Mouse (Mus musculus): Measurements from ENCODE around the gene Ccdc146. TPM values are rescaled to one million over a fixed set of nuclear protein-coding genes. Genes with fewer than 3 reads are reported as not detected.

The Ccdc146 gene
- polyA plus RNA-seq, 1 experiment from 2014 or later: not detected

- no peak for ATAC-seq (ENCODE audit: low FRiP score, low read depth)
- WGBS: 79% methylated on average over 13 of the region's 13 CpGs
- Histone ChIP-seq H3K9me3 (no peaks in the 10 kb centered on the region), H3K36me3 (no peaks in the 10 kb centered on the region), H3K4me3 (no peak overlapping the region), H3K27me3 (peaks cover 7% of the 10 kb centered on the region; the same call in 1 of the 2 replicates), H3K4me2 (replicated peaks) (no peak overlapping the region), H3K27ac (no peak overlapping the region), H3K4me1 (peaks cover 6% of the 10 kb centered on the region; the same call in 1 of the 2 replicates), H3K9ac (no peak overlapping the region)
Observed at GRCm38 (mm10) chr5:21384252-21384960, 40.1 kb downstream of the Ccdc146 start.

- H3K9ac ChIP-seq: no peak overlapping the region
- peaks cover 12% of the 10 kb centered on the region; the same call in 1 of the 2 replicates for H3K27me3 ChIP-seq
- 0 out of 2 replicates have a peak overlapping the region, but pooled peaks have one; percentile 16 for H3K4me2 ChIP-seq (replicated peaks)
- 28% methylated on average over 14 of the region's 14 CpGs for WGBS
- H3K27ac ChIP-seq: no peak overlapping the region
- H3K9me3 ChIP-seq: no peaks in the 10 kb centered on the region
- peaks cover 6% of the 10 kb centered on the region; the same call in 1 of the 2 replicates for H3K4me1 ChIP-seq
- no peak for ATAC-seq (ENCODE audit: low FRiP score, low read depth)
- H3K36me3 ChIP-seq: no peaks in the 10 kb centered on the region
- H3K4me3 ChIP-seq: no peak overlapping the region
Observed at GRCm38 (mm10) chr5:21383392-21384251, 40.9 kb downstream of the Ccdc146 start.

DNA sequence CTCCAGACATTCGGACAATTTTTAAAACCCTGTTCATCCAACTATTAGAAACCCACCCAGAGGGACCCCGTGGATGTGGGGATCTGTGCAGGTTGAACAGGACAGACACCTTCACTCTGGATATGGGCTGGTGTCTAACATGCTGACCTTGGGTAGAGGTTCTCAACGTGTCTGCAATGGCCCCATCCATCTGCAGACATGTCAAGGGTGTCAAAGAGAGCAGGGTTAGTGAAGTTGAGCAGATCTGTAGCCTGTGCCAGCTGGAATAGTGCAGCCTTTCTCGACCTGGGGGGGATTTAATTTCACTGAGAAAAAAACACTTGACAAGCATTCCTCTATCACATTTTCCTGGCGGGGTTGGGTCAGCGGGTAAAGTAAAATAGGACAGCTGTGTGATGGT lies 41.8 kb downstream of the Ccdc146 start:
- ATAC-seq (ENCODE audit: low FRiP score, low read depth): no peak
- Histone ChIP-seq H3K9ac (no peak overlapping the region), H3K27ac (no peak overlapping the region), H3K4me3 (no peak overlapping the region), H3K4me2 (replicated peaks) (no peak overlapping the region), H3K9me3 (no peaks in the 10 kb centered on the region), H3K27me3 (peaks cover 12% of the 10 kb centered on the region; the same call in 1 of the 2 replicates), H3K4me1 (peaks cover 6% of the 10 kb centered on the region; the same call in 1 of the 2 replicates), H3K36me3 (no peaks in the 10 kb centered on the region)
- 58% methylated on average over 6 of the region's 6 CpGs for WGBS

DNA sequence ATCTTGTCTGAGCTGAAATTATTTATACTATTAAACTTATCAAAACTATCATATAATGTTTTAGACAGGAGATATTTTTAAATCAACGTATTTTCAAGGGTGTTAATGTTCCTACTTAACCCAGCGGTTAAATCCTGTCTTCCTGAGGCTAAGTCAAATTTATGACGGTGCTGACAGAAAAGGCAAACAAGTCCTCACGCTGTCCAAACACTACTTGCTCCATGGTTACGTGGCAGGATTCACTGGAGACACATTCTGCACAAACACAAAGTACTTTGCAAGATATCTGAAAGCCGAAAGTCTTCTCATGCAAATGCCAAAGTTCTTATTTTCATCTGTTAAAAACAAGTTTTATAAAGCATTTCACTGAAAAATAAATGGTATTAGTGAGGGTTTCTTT lies 42.5 kb downstream of the Ccdc146 start:
- no peak overlapping the region for H3K4me2 ChIP-seq (replicated peaks)
- peaks cover 12% of the 10 kb centered on the region; the same call in 1 of the 2 replicates for H3K27me3 ChIP-seq
- no peak overlapping the region for H3K9ac ChIP-seq
- WGBS: 25% methylated on average over 6 of the region's 6 CpGs
- no peak overlapping the region for H3K4me3 ChIP-seq
- no peaks in the 10 kb centered on the region for H3K36me3 ChIP-seq
- H3K4me1 ChIP-seq: peaks cover 6% of the 10 kb centered on the region; the same call in 1 of the 2 replicates
- no peak overlapping the region for H3K27ac ChIP-seq
- ATAC-seq (ENCODE audit: low FRiP score, low read depth): no peak
- no peaks in the 10 kb centered on the region for H3K9me3 ChIP-seq

DNA sequence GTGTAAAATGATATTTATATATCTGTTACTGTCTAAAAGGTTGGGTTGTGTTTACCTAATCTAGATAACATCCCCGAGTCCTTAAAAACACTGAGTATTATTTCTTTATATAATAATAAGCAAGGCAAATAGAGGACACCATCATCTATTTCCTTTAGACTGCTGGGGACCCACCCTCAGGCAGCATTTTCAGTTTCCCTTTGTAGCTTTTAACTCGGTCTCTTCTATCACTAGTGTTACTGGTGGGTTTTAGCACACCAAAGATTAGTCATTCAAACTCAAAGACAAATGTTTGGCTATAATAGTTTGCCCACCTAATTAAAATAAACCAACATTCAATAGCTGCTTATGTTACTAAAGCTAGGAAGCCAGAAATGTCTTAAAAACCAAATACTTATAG lies 46.1 kb downstream of the Ccdc146 start:
- Histone ChIP-seq H3K4me1 (peaks cover 1% of the 10 kb centered on the region; the same call in 1 of the 2 replicates), H3K4me3 (no peak overlapping the region), H3K27ac (no peak overlapping the region), H3K27me3 (peaks cover 18% of the 10 kb centered on the region), H3K4me2 (replicated peaks) (no peak overlapping the region), H3K36me3 (no peaks in the 10 kb centered on the region), H3K9ac (no peak overlapping the region), H3K9me3 (no peaks in the 10 kb centered on the region)
- no peak for ATAC-seq (ENCODE audit: low FRiP score, low read depth)
- WGBS: 73% methylated on average over 2 of the region's 2 CpGs

- H3K4me1 ChIP-seq: peaks cover 9% of the 10 kb centered on the region
- no peak overlapping the region for H3K9ac ChIP-seq
- H3K4me3 ChIP-seq: no peak overlapping the region
- H3K4me2 ChIP-seq (replicated peaks): no peak overlapping the region
- H3K27me3 ChIP-seq: peaks cover 33% of the 10 kb centered on the region
- 70% methylated on average over 4 of the region's 4 CpGs for WGBS
- ATAC-seq (ENCODE audit: low FRiP score, low read depth): no peak
- H3K36me3 ChIP-seq: no peaks in the 10 kb centered on the region
- no peaks in the 10 kb centered on the region for H3K9me3 ChIP-seq
- H3K27ac ChIP-seq: no peak overlapping the region
Observed at GRCm38 (mm10) chr5:21376935-21377334, 47.5 kb downstream of the Ccdc146 start.

- peaks cover 9% of the 10 kb centered on the region for H3K4me1 ChIP-seq
- no peak for ATAC-seq (ENCODE audit: low FRiP score, low read depth)
- H3K4me2 ChIP-seq (replicated peaks): peak overlapping the region; percentile 90
- H3K4me3 ChIP-seq: peak overlapping the region; percentile 50
- peaks cover 33% of the 10 kb centered on the region for H3K27me3 ChIP-seq
- H3K9ac ChIP-seq: no peak overlapping the region
- H3K9me3 ChIP-seq: no peaks in the 10 kb centered on the region
- WGBS: 53% methylated on average over 7 of the region's 7 CpGs
- no peaks in the 10 kb centered on the region for H3K36me3 ChIP-seq
- H3K27ac ChIP-seq: no peak overlapping the region
Observed at GRCm38 (mm10) chr5:21373180-21373518, 51.3 kb downstream of the Ccdc146 start.

DNA sequence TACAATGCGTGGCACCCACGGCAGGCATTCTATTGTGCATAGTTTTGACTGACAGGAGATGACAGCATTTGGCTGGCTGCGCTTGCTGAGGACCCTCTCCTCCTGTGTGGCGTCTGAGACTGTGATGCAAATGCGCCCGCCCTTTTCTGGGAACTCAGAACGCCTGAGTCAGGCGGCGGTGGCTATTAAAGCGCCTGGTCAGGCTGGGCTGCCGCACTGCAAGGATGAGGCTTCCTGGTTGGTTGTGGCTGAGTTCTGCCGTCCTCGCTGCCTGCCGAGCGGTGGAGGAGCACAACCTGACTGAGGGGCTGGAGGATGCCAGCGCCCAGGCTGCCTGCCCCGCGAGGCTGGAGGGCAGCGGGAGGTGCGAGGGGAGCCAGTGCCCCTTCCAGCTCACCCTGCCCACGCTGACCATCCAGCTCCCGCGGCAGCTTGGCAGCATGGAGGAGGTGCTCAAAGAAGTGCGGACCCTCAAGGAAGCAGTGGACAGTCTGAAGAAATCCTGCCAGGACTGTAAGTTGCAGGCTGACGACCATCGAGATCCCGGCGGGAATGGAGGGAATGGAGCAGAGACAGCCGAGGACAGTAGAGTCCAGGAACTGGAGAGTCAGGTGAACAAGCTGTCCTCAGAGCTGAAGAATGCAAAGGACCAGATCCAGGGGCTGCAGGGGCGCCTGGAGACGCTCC lies 51.8 kb downstream of the Ccdc146 start, which contains the start of gene Fgl2:
Fgl2 (plus strand) TSS at position 150 of the 687 bp plus-strand sequence.
- H3K27ac ChIP-seq: no peak within 1 kb of the TSS
- H3K9ac ChIP-seq: peak within 1 kb of the TSS; percentile 65
- peak within 1 kb of the TSS; percentile 50 for H3K4me3 ChIP-seq
- 7% methylated on average over 31 of the region's 31 CpGs for WGBS
- no peaks in the 10 kb centered on the region for H3K36me3 ChIP-seq
- no peaks in the 10 kb centered on the region for H3K9me3 ChIP-seq
- H3K4me2 ChIP-seq (replicated peaks): peak within 1 kb of the TSS; percentile 90
- H3K4me1 ChIP-seq: peaks cover 9% of the 10 kb centered on the region
- peak; percentile 72 for ATAC-seq (ENCODE audit: low FRiP score, low read depth)
- H3K27me3 ChIP-seq: peaks cover 33% of the 10 kb centered on the region

DNA sequence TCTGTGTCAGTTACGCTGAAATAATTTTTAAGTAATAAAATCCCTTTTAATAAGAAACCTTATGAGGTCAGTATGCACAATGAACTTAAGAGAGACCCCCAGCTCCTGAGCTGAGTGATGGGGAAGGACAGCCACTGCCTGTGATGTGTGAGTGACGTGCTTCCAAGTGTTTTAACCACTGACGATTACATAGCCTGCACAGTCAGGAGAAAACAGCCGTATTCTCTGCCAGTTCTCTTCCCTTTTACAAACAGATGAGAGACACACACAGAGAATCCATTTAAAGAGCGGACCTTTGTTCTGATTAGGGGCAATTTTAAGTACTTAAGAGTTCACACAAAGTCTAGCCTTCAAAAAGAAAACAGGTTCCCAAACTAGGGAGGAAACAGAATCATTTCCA lies 52.6 kb downstream of the Ccdc146 start:
- Histone ChIP-seq H3K36me3 (no peaks in the 10 kb centered on the region), H3K27ac (no peak overlapping the region), H3K4me3 (no peak overlapping the region), H3K4me1 (peaks cover 9% of the 10 kb centered on the region), H3K9me3 (no peaks in the 10 kb centered on the region), H3K27me3 (peaks cover 33% of the 10 kb centered on the region), H3K9ac (no peak overlapping the region), H3K4me2 (replicated peaks) (peak overlapping the region; percentile 90)
- 45% methylated on average over 5 of the region's 5 CpGs for WGBS
- no peak for ATAC-seq (ENCODE audit: low FRiP score, low read depth)

GRCm38 (mm10) chr5:21370218-21370947 lies 54.1 kb downstream of the Ccdc146 start:
- Histone ChIP-seq H3K4me1 (peaks cover 9% of the 10 kb centered on the region), H3K27ac (no peak overlapping the region), H3K4me2 (replicated peaks) (no peak overlapping the region), H3K9ac (no peak overlapping the region), H3K36me3 (no peaks in the 10 kb centered on the region), H3K27me3 (peaks cover 33% of the 10 kb centered on the region), H3K9me3 (no peaks in the 10 kb centered on the region), H3K4me3 (no peak overlapping the region)
- ATAC-seq (ENCODE audit: low FRiP score, low read depth): no peak
- 91% methylated on average over 5 of the region's 5 CpGs for WGBS

GRCm38 (mm10) chr5:21367514-21367913 lies 57.0 kb downstream of the Ccdc146 start:
- no peak overlapping the region for H3K4me3 ChIP-seq
- H3K9ac ChIP-seq: no peak overlapping the region
- no peak overlapping the region for H3K4me2 ChIP-seq (replicated peaks)
- peaks cover 3% of the 10 kb centered on the region for H3K4me1 ChIP-seq
- H3K36me3 ChIP-seq: no peaks in the 10 kb centered on the region
- H3K27ac ChIP-seq: no peak overlapping the region
- H3K27me3 ChIP-seq: peaks cover 18% of the 10 kb centered on the region
- ATAC-seq (ENCODE audit: low FRiP score, low read depth): no peak
- WGBS: 34% methylated on average over 2 of the region's 2 CpGs
- H3K9me3 ChIP-seq: no peaks in the 10 kb centered on the region
